Mouse (Mus musculus): ENCODE results near the gene Slco3a1. TPM values are rescaled to one million over a fixed set of nuclear protein-coding genes. Genes with fewer than 3 reads are reported as not detected.

Slco3a1 gene
- polyA plus RNA-seq, 1 experiment from 2014 or later = 5.6 TPM

DNA sequence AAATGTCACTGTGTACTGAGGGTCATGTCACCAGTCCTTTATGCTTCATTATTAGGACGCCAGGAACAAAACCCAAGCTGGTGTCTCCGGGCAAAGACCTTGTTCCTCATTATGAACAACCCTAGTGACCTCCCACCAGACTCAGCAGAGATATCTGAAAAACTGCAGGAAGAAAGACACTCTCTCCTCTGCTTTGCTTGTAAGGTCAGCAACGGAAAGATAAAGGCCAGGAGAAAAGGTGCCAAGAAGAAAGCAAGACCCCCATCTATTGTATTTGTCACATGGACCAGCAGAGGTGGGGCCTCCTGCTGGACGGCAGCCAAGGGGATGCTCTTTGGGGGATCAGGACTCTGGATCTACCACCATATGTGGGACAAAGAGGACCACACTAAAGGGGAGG lies 243.0 kb downstream of the Slco3a1 start:
- Histone ChIP-seq H3K27ac (no peak overlapping the region), H3K27me3 (ENCODE audit: low read depth, poor library complexity, severe bottlenecking) (no peaks in the 10 kb centered on the region), H3K4me1 (no peaks in the 10 kb centered on the region), H3K36me3 (no peaks in the 10 kb centered on the region), H3K4me3 (no peak overlapping the region), H3K9me3 (replicated peaks) (no peaks in the 10 kb centered on the region)
- WGBS = 70% methylated on average over 4 of the region's 4 CpGs
- no peak for DNase-seq (ENCODE audit: low spot score)

DNA sequence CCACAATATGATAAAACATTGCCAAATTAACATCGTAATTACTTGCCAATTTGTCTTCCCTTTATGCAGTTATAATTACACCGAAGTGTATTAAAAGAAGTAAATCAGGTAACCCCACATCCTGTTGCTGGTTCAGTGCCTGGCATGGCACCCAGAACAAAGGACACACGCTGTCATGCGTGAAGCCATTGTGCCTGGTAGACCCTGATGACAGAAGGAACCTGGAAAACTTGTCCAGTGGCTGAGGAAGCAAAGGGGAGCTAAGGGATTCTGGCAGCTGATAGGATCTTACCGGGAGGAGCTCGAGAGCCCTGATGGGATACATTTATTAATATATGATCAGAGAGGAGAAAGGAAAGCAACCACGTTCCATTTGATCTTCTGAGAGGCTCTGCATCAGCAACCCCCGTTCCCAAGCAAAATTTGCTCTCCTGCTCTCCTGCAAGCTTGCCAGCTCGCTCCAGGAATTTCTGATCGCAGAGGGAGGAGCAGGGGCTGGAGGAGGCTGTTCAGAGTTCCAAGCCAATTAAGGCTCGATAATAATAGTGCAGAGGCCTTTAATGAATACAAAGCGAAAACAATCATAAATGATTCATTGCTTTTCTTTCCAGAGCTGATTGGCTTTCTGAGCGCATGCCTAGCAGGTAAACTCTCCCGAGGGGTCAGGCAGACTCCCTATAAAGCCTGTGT lies 250.8 kb downstream of the Slco3a1 start:
- Histone ChIP-seq H3K4me3 (no peak overlapping the region), H3K9me3 (replicated peaks) (no peaks in the 10 kb centered on the region), H3K27me3 (ENCODE audit: low read depth, poor library complexity, severe bottlenecking) (no peaks in the 10 kb centered on the region), H3K36me3 (no peaks in the 10 kb centered on the region), H3K4me1 (peaks cover 36% of the 10 kb centered on the region), H3K27ac (no peak overlapping the region)
- 78% methylated on average over 14 of the region's 14 CpGs for WGBS
- DNase-seq (ENCODE audit: low spot score) = no peak

DNA sequence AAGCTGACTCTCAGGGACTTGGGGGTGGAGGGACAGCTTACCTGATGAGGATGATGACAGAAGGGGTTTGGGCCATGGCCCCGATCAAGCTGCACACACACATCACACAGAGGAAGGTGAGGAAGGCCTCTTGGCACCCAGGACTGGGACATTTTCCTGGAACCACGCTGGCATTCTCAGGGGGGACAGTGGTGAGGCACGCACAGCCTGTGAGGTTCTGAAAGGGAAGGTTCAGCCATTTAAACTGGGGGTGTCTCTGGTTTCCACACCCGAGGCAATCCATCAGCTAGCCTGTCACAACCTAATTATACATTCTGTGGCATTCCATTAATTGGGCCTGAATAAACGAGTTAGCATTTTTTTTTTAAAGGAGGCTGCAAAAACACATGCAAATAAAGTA lies 251.5 kb downstream of the Slco3a1 start:
- no peaks in the 10 kb centered on the region for H3K9me3 ChIP-seq (replicated peaks)
- H3K27me3 ChIP-seq (ENCODE audit: low read depth, poor library complexity, severe bottlenecking) = no peaks in the 10 kb centered on the region

DNA sequence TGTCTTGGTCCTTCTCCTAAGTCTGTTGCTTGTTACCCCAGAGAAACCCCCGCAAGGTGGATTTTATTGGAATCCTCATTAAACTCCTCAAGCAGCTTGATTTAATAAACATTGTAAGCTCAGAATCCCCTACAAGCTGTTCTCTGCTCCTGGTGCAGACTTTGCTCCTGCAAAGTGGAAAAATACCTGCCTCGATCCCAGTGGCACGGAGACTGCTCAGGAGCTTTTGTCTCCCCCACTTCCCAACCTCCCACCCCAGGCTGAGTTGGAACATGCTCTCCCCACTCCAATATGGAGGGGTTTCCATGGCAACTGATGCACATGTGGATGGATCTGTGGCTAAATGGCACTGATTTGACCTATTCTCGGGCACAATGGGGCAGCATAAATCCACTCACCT lies 268.0 kb downstream of the Slco3a1 start:
- Histone ChIP-seq H3K9me3 (replicated peaks) (no peaks in the 10 kb centered on the region), H3K4me1 (peaks cover 8% of the 10 kb centered on the region), H3K27me3 (ENCODE audit: low read depth, poor library complexity, severe bottlenecking) (no peaks in the 10 kb centered on the region), H3K4me3 (no peak overlapping the region), H3K27ac (peak overlapping the region; percentile 46; the same call in 1 of the 2 replicates), H3K36me3 (no peaks in the 10 kb centered on the region)
- 82% methylated on average over 4 of the region's 4 CpGs for WGBS
- DNase-seq (ENCODE audit: low spot score) = no peak

More for the DNA sequence above, 251.5 kb downstream of the Slco3a1 start:
- Histone ChIP-seq H3K4me1 (peaks cover 36% of the 10 kb centered on the region), H3K36me3 (no peaks in the 10 kb centered on the region), H3K27ac (no peak overlapping the region), H3K4me3 (no peak overlapping the region)
- WGBS = 72% methylated on average over 5 of the region's 5 CpGs
- DNase-seq (ENCODE audit: low spot score) = no peak

DNA sequence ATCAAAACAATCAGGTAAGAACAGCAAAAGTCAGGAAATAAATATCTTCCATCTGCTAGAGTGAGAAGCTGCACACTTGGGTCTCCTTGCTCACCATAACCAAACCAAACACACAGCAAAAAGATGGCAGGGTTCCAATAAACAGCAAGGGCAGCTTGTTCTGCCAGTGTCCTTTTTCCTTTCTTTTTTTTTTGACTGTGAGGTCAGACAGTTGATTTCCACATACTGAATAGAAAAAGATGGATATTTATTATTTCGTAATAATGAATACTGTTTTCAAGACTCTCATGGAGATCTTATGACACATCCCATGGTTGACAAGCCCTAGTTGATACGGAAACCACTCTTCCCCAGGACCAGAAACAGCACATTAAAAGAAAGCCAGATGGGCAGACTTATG lies 274.2 kb downstream of the Slco3a1 start:
- Histone ChIP-seq H3K36me3 (no peaks in the 10 kb centered on the region), H3K4me1 (no peaks in the 10 kb centered on the region), H3K4me3 (no peak overlapping the region), H3K27ac (no peak overlapping the region), H3K9me3 (replicated peaks) (no peaks in the 10 kb centered on the region), H3K27me3 (ENCODE audit: low read depth, poor library complexity, severe bottlenecking) (no peaks in the 10 kb centered on the region)
- WGBS = 94% methylated on average over 2 of the region's 2 CpGs
- no peak for DNase-seq (ENCODE audit: low spot score)

DNA sequence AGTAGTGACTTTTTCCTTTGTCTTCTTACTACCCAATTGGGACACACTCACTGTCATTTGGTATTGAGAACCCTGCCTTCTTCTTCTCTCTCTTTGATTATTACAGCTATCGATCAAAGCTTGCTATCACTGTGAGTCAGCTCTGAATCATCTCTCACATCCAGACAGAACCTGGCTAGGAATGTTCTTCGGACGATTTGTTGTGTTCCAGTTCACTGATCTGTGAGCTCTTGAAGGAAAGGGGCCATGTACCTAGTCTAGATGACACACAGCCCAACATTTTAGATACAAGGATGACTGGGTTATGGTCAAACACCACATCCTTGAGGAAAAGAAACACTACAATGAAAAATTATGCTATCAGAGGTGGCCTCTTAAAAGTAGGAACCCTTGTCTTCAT lies 275.2 kb downstream of the Slco3a1 start:
- Histone ChIP-seq H3K9me3 (replicated peaks) (no peaks in the 10 kb centered on the region), H3K27ac (no peak overlapping the region), H3K27me3 (ENCODE audit: low read depth, poor library complexity, severe bottlenecking) (no peaks in the 10 kb centered on the region), H3K4me3 (no peak overlapping the region), H3K36me3 (no peaks in the 10 kb centered on the region), H3K4me1 (no peaks in the 10 kb centered on the region)
- DNase-seq (ENCODE audit: low spot score) = no peak
- 96% methylated on average over 3 of the region's 3 CpGs for WGBS

DNA sequence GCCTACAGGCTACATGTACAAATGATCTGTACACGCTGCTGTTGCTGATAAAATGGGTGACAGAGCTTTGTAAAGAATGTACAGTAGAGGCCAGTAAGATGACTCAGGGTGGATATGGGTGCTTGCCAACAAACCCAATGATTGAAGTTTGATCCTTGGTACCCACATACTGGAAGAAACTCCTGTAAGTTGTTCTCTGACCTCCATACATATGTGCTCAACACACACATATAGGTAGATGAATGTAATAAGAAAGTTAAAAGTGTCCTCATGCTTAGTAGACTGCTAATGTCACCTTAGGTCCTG lies 284.5 kb downstream of the Slco3a1 start:
- DNase-seq (ENCODE audit: low spot score) = no peak
- H3K9me3 ChIP-seq (replicated peaks) = no peaks in the 10 kb centered on the region
- H3K36me3 ChIP-seq = no peaks in the 10 kb centered on the region
- no peaks in the 10 kb centered on the region for H3K4me1 ChIP-seq
- H3K27me3 ChIP-seq (ENCODE audit: low read depth, poor library complexity, severe bottlenecking) = no peaks in the 10 kb centered on the region
- H3K4me3 ChIP-seq = no peak overlapping the region
- H3K27ac ChIP-seq = no peak overlapping the region
- WGBS = 90% methylated on average over 1 of the region's 1 CpGs

DNA sequence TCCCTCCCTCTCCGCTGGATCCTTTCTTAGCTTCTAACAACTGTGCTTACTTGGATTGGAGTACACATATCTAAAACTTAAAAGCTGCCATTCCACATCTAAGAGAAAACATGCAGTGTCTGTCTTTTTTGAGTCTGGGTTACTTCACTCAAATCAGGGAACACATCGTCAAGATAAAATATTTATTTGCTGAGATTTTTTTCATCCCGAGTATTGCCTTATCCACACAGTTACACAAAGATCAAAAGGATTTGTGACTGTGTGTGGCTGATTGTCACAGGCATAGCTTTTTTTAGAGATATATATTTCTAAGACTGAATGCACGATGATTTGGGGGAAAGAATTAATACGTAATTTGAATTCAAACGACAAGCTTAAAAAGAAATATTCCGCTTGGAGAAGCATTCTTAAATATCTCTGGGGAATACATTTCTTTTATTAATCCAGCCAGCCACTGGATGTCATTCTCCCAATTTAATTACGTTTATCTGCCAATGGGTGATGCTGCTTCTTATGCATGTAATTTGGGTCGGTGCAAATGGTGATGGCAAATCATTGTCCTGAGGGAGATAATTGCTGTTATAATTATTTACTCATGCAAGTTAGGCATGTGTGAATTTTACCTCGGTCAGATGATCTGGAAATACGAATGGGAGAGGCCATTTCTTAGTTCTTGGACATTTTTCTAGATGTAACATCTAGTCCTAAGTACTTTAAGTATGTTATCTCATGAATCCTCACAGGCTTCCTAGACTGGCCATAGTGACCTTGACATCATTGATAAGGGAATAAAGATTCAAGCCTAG lies 285.1 kb downstream of the Slco3a1 start:
- H3K4me3 ChIP-seq = no peak overlapping the region
- no peak overlapping the region for H3K27ac ChIP-seq
- DNase-seq (ENCODE audit: low spot score) = no peak
- 89% methylated on average over 11 of the region's 11 CpGs for WGBS
- no peaks in the 10 kb centered on the region for H3K9me3 ChIP-seq (replicated peaks)
- no peaks in the 10 kb centered on the region for H3K36me3 ChIP-seq
- no peaks in the 10 kb centered on the region for H3K4me1 ChIP-seq
- H3K27me3 ChIP-seq (ENCODE audit: low read depth, poor library complexity, severe bottlenecking) = no peaks in the 10 kb centered on the region

DNA sequence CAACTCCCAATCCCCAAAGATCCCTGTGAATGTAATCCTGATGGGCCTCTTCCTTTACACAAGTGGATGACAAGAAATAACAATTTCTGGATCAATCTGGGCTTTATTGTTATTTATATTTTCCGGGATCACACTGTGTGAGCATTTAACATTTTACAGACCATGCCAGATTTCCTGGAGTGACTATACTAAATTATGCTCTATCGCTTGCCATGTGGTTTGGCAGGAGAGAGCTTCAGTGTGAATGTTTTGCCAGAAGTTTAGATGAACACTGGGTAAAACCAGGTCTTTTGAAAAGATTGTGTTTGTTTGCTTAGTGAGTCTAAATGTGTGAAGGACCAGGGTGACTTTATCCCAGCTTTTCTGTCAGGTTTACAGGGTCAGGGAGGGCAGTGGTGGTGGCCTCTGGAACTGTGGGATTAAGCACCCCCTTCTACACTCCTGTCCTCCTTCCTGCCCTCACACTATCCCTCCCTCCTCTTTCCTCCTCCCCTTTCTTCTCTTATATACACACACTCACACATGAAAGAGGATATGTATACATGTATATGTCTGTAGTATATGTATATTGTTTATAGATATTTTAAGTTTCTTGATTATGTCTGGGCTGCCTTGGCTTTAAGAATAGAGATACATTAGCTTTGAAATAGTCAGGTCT lies 287.9 kb downstream of the Slco3a1 start:
- no peak overlapping the region for H3K4me3 ChIP-seq
- DNase-seq (ENCODE audit: low spot score) = no peak
- H3K27ac ChIP-seq = no peak overlapping the region
- no peaks in the 10 kb centered on the region for H3K36me3 ChIP-seq
- H3K4me1 ChIP-seq = no peaks in the 10 kb centered on the region
- 91% methylated on average over 2 of the region's 2 CpGs for WGBS
- H3K27me3 ChIP-seq (ENCODE audit: low read depth, poor library complexity, severe bottlenecking) = no peaks in the 10 kb centered on the region
- H3K9me3 ChIP-seq (replicated peaks) = no peaks in the 10 kb centered on the region

DNA sequence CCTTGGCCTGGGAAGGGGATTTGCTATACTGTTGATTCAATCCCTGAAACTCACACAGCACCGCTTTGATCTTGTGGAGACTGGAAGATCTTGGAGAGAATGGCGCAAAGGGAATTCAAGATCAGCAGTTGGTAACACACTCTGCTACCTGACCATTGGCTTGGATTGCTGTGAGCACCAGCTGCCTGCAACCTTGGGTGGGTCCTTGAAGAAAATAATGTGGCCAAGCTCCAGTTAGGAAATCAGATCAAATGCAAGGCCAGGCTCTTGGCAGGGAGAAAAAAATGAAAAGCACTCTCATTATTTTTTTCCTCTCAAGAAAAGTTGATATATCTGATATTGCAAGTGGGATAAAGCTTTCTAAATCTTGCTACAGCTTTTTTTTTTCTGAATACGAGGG lies 298.3 kb downstream of the Slco3a1 start:
- WGBS = 86% methylated on average over 3 of the region's 3 CpGs
- H3K4me1 ChIP-seq = no peaks in the 10 kb centered on the region
- no peak overlapping the region for H3K27ac ChIP-seq
- no peaks in the 10 kb centered on the region for H3K27me3 ChIP-seq (ENCODE audit: low read depth, poor library complexity, severe bottlenecking)
- H3K36me3 ChIP-seq = no peaks in the 10 kb centered on the region
- H3K4me3 ChIP-seq = no peak overlapping the region
- no peak for DNase-seq (ENCODE audit: low spot score)
- H3K9me3 ChIP-seq (replicated peaks) = no peaks in the 10 kb centered on the region

DNA sequence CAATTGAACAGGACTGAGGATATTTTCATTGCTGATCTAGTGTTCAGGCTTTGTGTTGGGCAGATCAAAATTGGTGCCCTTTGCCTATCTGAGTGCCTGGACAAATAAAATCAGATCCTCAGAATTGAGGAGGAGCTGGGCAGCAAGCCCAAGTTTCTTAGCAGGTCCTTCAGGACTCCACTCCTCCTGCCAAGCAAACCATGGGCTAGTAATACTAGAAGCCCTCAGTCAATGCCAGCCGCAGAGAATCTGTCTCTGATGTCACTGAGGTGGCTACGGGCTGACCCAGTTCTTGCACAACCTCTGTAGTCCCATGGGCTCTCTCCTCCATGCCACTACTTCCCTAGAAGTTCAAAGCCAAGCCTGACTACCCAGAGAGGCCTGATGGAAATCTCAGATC lies 302.5 kb downstream of the Slco3a1 start:
- H3K27ac ChIP-seq = no peak overlapping the region
- no peaks in the 10 kb centered on the region for H3K36me3 ChIP-seq
- 97% methylated on average over 2 of the region's 2 CpGs for WGBS
- H3K27me3 ChIP-seq (ENCODE audit: low read depth, poor library complexity, severe bottlenecking) = no peaks in the 10 kb centered on the region
- H3K4me1 ChIP-seq = no peaks in the 10 kb centered on the region
- DNase-seq (ENCODE audit: low spot score) = no peak
- H3K9me3 ChIP-seq (replicated peaks) = no peaks in the 10 kb centered on the region
- H3K4me3 ChIP-seq = no peak overlapping the region

DNA sequence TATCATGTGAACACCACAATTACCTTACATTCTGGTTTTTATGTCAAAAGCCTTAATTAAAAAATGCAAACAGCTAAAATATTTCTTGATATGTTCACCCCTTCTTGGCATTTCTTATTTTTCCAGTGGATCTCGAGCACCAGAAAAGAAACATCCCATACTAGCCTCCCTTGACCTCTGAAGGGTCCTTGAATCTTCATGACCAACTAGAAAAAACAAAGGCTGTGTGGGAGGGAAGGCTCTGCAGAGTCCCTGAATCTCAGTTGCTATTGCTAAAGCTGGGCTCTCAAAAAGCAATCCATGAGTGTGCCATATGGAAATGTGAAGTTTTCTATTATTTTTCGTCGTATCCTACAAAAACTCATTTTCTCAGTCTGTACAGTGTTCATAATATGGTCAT lies 313.3 kb downstream of the Slco3a1 start:
- Histone ChIP-seq H3K9me3 (replicated peaks) (no peaks in the 10 kb centered on the region), H3K27me3 (ENCODE audit: low read depth, poor library complexity, severe bottlenecking) (no peaks in the 10 kb centered on the region), H3K4me1 (peaks cover 6% of the 10 kb centered on the region; the same call in 1 of the 2 replicates), H3K4me3 (no peak overlapping the region), H3K36me3 (no peaks in the 10 kb centered on the region), H3K27ac (no peak overlapping the region)
- WGBS = 89% methylated on average over 3 of the region's 3 CpGs
- no peak for DNase-seq (ENCODE audit: low spot score)

DNA sequence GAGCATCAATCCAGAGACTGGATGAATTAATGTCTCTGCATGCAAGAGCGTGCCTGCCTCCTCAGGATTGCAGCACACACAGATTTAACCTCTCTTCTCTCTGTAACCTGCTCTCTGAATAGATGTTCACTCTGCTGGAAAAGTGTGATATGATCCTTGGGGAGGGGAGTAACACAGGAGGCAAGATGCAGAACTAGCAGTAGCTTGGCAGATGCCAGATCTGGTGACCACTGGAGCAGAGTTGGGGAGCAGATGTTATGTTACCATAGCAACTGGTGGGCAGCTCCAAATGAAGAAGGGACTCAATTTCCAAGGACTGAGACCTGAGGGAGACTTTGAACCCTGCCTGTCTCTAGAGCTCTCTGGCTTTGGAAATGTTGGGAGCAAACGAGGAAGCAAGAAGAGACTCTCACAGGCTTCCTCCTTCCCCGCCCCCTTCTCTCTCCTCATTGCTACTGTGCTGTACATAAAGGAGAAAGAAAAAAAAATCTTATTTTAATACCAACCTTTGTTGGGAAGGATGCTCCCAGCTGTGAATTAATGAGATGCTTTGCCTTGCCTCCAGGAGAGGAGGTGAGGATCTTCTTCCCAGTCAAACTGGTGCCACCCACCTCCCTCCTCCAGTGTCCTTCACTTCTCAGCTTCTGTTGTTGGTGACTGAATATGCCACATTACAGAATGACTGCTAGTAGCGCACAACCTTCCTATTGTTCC lies 314.0 kb downstream of the Slco3a1 start:
- WGBS = 73% methylated on average over 4 of the region's 4 CpGs
- no peak for DNase-seq (ENCODE audit: low spot score)

More for the DNA sequence above, 314.0 kb downstream of the Slco3a1 start:
- Histone ChIP-seq H3K9me3 (replicated peaks) (no peaks in the 10 kb centered on the region), H3K36me3 (no peaks in the 10 kb centered on the region), H3K27ac (no peak overlapping the region), H3K4me1 (peaks cover 6% of the 10 kb centered on the region; the same call in 1 of the 2 replicates), H3K4me3 (no peak overlapping the region), H3K27me3 (ENCODE audit: low read depth, poor library complexity, severe bottlenecking) (no peaks in the 10 kb centered on the region)

Measured in limb, embryonic 10.5 days (tissue).